Mouse (Mus musculus) mouse embryonic stem cell (cell line): ENCODE results near the gene Tbl3.
"Not testable (repeated sequence)": the region's sequence is repeated elsewhere in the genome, so short reads cannot be mapped to it uniquely, and the experiment has no call there.

Experiments used
- in situ Hi-C, 2 experiments: fragments of 300-500 bp; cut with MboI; formaldehyde crosslinking; loops; 1 replicate in 1 of 2; 3 replicates in 1 of 2; pipeline ENCODE4 v1.14.3; 2019 to 2020; ENCODE audit warnings: low sequenced_read_pairs in 2 of 2, low pct_unique_long_range_greater_than_20kb in 1 of 2, mixed read lengths in 1 of 2; ENCODE audit not compliant: unreplicated experiment in 1 of 2

Tbl3 gene

DNA sequence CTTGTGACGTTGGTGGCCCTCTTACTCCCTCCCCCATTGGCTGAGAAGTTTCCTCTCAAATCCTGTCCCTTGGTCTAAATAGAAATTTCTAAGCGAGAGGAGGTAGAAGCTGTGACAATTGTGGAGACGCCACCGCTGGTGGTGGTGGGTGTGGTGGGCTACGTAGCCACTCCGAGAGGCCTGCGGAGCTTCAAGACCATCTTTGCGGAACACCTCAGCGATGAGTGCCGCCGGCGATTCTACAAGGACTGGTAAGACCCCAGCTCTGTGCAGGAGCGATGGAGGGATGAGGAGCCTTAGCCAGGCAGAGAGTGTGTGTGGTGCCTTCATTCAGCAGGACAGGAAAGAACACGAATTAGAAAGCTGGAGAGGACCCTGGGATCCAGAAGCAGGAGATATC is 23.3 kb upstream of the Tbl3 start:
- in situ Hi-C loops, result no loop called here

DNA sequence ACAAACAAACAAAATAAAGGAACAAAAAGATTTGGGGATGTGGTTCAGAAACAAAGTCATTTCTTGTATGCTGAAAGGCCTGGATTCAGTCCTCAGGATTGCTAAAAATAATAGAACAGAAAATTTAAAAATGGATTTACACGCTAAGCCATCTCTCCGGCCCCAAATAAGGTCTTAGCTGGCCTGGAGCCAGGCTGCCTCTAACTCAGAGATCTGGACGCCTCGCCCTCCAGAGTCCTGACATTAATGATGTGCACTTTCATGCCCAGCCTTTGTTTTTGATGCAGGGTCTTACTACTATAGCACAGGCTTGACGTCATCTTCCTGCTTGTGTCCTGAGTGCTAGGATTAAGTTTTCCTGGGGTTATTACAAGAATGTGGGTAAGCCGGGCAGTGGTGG is 21.6 kb upstream of the Tbl3 start:
- in situ Hi-C loops, result no loop called here

DNA sequence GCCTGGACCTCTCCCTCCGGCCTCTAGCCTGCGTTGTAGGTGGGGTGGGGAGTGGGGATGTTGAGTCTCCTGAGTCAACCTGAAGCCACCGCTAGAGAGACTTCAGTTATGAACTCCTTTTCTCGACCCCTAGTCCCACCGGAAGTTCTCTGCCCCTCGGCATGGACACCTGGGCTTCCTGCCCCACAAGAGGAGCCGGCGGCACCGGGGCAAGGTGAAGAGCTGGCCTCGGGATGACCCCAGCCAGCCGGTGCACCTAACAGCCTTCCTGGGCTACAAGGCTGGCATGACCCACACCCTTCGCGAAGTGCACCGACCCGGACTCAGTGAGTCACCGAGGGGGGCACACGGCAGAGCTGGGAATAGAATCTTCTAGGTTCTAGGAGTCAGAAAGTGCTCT is 20.7 kb upstream of the Tbl3 start:
- in situ Hi-C loops, result no loop called here

DNA sequence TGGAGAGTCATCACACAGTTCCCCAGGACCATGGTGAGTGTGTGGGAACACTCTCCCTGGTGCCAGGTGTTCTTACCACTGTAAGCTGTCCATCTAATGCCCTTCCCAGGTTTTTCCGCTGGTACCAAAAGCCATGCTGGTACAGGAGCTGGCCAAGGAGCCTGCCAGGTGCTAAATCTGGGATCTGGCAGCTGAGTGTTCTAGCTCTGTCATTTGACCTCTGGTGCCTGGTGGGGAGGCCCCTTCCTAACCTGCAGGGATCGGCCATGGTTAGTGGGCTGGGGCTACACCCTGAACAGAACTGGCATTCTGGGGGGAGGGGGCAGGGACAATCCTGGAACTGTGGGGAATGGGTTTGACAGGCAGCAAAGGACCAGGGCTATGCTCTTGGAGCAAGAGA is 20.2 kb upstream of the Tbl3 start, which contains the start of gene Rpl3l:
Rpl3l (plus strand) TSS at position 203 of the 400 bp plus-strand sequence.
- in situ Hi-C loops, result no loop called here

DNA sequence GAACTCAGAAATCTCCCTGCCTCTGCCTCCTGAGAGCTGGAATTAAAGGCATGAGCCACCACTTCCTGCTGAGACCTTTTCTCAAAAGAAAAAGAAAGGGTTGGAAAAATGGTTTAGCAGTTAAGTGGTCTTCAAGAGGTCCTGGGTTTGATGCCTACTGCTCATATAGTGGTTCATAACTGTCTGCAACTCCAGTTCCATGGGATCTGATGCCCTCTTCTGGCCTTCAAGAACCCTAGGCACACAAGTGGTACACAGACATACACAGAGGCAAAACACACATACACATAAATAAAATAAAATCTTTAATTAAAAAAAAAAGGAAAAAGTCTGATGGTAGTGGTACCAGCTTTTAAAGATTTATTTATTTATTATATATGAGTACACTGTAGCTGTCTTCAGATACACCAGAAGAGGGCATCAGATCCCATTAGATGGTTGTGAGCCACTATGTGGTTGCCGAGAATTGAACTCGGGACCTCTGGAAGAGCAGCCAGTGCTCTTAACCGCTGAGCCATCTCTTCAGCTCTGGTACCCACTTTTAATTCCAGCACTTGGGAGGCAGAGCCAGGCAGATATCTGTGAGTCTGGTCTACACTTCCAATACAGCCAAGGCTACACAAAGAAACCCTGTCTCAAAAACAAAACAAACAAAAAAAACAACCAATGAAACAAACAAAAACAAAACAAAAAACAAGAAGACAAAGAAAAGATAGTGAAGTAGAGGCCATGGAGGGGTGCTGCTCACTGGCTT is 18.4 kb upstream of the Tbl3 start:
- in situ Hi-C loops, result no loop called here

DNA sequence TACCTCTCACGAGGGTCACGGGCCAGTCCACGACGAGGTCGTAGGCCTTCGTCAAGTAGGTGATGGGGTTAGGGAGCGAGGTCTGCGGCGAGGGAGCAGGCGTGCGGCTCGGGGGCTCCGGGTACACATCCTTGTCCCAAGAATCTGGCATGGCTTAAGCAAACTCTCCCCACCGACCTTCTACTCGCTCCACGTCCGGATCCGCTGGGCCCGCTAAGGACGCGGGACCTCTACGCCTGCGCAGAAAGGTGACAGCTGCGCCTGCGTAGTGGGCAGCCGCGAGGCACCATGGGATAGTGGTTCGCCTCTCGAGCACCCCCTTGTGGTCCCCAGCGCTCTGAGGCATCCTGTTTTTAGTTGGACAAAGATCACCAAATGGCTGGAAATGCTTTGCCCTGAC is 16.7 kb upstream of the Tbl3 start, which contains the start of gene Ndufb10:
Ndufb10 (minus strand) TSS at position 295 of the 400 bp plus-strand sequence.
- in situ Hi-C loops, result no loop called here

DNA sequence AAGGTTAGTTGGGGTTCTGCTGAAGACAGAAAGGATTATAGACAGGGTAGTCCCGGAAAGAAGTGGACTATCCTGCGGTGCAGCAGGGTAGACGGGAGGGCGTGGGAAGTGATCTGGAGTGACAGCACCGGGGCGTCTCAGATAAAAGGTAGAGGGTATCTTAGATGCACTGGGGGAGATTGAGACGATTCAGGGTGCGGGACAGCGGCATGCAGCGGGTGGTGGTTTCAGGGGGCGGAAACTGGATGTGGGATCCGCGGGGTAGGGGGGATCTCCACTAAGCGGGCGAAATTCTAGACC is 16.4 kb upstream of the Tbl3 start:
- in situ Hi-C loops, result no loop called here

DNA sequence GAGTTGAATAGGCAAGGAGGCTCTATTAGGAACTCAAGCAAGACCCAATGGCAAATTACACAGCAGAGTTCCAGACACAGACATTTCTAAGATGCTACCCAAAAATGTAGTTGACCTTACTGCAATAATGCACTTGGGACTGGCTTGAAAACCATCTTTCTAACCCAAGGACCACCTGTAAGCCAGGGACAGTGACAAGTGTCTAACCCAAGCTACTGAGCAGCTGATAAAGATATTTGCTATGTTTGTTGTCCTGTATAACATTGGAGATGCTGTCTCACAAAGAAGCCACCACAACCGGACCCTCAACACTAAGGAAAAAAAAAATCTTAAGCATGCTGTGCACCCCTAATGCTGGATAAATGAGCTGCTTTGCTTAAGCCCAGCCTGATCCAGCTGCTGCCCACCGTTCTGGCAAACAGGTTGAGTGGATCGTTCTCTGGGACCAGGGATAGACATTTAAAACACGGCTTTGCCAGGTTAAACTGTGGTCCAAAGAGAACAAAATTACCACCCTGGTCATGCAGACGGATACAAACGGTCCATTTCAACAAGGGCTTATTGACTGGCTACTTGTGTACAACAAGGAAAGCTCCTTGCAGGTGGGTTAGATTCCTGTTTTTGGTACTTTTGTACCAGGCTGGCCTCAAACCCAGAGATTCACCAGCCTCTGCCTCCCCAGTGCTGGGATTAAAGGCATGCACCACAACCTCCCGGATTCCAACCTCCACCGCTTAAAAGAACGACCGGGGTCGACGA is 15.8 kb upstream of the Tbl3 start:
- in situ Hi-C loops, result no loop called here

DNA sequence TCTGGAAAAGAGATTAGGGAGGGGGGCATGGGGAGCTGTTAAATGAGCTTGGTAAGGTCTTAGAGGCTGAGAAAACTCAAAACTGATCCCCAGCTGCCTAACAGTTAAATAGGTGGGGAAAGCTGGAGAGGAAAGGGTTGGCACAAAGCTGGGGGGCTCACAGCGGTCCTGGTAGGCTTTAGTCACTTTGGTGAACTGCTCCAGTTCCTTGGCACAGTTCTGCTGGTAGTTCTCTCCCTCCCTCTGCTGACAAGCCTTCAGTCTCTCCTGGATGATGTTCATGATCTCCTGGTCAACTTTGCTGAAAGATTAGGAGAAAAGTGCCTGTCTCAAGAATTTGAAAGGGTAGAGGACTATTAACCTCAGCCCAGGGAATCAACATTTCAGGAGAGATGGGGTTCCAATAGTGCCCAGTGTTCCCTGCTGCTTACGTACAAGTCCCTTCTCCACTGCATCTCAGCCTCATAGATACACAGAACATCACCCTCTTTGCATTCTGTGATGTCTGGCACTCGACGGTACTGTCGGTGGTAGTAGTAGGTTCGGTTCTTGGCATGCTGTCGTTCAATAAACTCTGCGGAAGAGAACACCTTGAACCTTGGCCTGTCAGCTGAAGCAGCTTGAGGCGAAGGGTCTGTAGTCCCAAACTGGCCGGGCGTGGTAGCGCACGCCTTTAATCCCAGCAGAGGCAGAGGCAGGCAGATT is 14.9 kb upstream of the Tbl3 start:
- in situ Hi-C loops, result no loop called here

DNA sequence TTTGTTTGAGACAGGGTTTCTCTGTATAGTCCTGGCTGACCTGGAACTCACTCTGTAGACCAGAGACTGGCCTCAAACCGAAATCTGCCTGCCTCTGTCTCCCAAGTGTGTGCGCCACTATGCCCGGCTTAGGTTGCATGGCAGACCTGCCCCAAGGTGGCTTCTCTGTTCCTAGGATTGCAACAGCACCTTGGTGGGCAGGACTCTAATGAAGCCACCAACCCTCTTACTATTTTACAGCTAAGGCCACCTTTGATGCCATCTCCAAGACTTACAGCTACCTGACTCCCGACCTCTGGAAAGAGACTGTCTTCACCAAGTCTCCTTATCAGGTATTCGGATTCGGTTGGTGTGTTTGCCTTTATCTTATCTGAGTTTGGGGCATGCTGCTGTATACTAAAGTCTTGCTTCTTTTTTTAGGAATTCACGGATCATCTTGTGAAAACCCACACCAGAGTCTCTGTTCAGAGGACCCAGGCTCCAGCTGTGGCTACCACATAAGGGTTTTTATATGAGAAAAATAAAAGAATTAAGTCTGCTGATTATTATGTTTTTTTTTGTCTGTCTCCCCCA is 14.0 kb upstream of the Tbl3 start:
- in situ Hi-C loops, result not testable (repeated sequence)

DNA sequence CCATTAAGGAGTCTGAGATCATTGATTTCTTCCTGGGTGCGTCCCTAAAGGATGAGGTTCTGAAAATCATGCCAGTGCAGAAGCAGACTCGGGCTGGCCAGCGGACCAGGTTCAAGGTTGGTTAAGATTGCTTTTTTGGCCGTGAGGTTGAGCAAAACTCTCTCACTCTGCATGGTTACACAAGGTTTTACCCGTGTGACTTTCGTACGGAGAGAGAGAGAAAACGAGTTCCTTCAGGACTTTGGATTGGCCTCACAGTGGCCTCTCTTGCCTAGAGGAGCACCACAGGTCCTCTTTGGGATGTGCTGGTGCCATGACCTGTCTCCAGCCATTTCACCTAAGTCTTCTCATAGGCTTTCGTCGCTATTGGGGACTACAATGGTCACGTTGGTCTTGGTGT is 13.2 kb upstream of the Tbl3 start:
- in situ Hi-C loops, result not testable (repeated sequence)

DNA sequence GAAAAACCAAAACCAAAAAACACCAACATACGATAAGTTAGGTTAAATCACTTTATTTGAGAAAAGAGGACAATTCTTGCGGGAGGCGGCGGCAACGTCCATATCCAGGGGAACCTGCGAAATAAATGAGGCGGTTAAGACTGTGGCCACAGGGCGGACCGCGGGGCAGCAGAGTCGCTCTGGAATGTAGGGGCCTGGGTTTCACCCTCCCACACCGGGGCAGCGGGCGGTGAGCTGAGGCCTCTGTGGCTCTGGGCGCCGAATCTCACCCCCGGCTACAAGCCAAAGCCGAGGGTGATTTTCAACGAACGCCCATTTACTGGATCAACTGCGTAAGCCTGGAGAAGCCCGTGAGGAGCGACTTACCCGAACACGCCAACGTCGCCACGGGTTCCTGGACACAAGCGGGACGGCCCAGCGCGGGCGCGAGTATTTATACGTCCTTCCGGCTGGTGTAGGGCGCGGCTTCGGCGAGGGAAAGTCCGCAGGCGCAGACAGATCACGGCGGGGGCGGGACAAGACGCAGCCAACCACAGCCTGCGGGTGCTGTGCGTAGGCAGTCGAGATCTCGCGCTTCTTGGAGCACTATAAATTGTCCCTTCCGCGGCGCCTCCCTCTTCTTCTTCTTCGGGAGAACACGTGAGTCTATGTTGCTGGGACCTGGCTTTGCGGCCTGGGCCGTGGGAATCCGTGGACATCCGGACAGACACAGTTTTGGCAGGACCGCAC is 12.2 kb upstream of the Tbl3 start:
- in situ Hi-C loops, result no loop called here

DNA sequence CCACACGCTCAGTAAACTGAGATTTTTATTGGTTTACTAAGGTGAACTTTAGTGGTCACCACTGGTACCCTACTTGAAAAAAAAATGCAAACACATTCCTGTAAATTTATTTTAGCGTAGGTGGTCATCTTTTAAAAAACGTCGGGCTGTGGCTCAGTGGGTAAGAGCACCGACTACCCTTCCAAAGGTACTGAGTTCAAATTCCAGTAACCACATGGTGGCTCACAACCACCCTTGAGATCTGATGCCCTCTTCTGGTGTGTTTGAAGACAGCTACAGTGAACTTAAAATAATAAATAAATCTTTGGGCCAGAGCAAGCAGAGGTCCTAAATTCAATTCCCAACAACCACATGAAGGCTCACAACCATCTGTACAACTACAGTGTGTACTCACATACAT is 11.5 kb upstream of the Tbl3 start:
- in situ Hi-C loops, result not testable (repeated sequence)

DNA sequence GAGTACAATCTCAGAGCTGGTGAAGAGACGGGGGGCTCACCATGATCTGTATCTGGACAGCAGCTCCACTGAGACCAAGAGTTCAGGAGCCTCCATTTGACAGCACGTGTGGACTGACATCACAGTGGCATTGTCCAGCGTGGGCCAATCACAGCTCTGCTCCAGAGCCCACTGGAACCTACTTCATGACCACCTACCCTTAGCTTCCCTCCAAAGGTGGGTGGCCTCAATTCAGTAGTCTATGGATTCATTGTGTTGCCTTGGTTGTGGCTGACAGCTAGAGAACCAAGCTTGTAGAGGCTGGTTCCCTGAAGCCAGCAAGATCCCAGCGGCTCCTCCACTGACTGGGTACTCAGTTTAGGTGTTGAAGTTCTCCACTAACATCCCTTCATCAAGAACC is 10.5 kb upstream of the Tbl3 start, which contains the start of the genes Rnf151 and Rps2:
Rnf151 (minus strand) TSS at position 121 of the 400 bp plus-strand sequence.
Rps2 (plus strand) TSS at position 174 of the 400 bp plus-strand sequence.
- in situ Hi-C loops, result no loop called here

DNA sequence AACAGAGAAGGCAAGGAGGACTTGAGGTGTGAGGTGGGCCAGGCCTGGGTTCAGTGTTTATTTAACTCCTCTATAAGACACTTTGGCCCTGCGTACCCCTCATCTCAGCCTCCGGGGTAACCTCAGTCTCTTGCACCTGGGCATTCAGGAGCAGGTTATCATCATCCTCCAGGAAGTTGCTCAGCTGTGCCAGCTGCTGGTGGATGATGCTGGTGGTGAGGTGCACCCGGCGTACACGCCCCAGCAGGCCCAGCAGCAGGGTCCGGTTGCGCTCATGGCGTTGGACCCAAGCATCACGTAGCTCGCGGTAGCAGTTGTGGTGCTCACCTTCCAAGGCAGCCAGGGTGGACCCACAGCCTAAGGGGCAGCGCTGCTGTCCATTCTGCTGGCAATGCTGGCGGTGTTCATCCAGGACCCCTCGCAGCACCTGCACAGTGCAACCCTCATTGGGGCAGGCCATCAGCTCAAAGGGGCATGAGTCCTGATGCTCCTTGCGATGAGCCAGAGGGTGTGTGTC is 8.8 kb upstream of the Tbl3 start:
- in situ Hi-C loops, result no loop called here

DNA sequence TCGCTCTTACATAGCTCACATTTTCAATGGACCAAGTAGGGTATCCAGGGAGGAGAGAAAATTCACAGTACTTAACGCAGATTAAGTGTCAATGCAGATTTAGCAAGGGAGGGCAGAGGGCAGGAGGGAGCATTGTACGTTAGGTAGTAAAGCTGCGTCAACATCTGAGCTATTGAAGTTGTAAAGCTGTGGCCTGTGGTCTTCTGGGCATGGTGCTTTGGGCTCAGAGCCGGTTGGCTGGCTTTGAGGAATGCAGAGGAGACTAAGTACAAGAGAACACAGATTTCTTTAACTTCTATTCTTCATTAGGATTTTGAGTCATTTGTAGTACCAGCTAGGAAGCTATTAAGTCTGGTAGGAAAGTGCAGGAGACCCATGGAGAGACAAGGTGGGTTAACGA is 8.1 kb upstream of the Tbl3 start:
- in situ Hi-C loops, result no loop called here

DNA sequence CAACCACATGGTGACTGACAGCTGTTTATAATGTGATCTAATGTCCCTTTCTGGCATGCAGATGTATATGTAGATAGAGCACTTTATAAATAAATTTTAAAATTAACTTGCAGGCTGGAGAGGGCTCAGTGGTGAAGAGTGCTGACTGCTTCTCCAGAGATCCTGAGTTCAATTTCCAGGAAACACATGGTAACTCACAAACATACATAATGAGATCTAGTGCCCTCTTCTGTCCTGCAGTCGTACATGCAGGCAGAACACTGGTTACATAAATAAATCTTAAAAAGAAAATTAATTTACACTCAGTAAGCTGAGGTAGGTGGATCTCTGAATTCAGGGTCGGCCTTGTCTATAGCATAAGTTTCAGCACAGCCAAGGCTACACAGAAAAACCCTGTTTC is 1.2 kb upstream of the Tbl3 start:
- in situ Hi-C loops, result no loop called here

DNA sequence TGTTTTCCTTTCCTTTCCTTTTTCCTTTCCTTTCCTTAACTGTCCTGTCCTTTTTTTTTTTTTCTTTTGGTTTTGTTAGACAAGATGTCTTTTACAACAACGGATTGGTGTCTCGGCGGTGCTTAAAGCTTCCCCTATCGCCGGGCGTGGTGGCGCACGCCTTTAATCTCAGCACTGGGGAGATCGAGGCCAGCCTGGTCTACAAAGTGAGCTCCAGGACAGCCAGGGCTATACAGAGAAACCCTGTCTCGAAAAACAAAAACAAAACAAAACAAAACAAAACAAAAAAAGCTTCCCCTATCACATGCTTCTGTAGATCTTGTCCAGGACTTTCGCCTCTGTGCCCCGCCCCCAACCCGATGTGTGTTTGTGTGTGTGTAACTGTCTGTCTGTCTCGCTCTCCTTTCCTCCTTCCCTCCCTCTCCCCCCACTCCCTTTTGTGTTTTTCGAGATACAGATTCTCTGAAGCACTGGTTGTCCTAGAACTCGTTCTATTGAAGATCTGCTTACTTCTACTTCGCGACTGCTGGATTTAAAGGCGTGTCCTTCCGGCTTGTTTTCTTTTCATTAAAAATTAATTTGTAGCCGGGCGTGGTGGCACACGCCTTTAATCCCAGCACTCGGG is 453 bp upstream of the Tbl3 start:
- in situ Hi-C loops, result no loop called here
